Mouse (Mus musculus): Measurements from ENCODE around the gene Senp6. TPM values are rescaled to one million over a fixed set of nuclear protein-coding genes. Genes with fewer than 3 reads are reported as not detected.
"Not testable (repeated sequence)": the region's sequence is repeated elsewhere in the genome, so short reads cannot be mapped to it uniquely, and the experiment has no call there.

Gene Senp6
- 42.4 and 42.7 TPM in 2 replicates for polyA plus RNA-seq (2012; ENCODE audit: insufficient read depth, insufficient read length, missing spikeins)

DNA sequence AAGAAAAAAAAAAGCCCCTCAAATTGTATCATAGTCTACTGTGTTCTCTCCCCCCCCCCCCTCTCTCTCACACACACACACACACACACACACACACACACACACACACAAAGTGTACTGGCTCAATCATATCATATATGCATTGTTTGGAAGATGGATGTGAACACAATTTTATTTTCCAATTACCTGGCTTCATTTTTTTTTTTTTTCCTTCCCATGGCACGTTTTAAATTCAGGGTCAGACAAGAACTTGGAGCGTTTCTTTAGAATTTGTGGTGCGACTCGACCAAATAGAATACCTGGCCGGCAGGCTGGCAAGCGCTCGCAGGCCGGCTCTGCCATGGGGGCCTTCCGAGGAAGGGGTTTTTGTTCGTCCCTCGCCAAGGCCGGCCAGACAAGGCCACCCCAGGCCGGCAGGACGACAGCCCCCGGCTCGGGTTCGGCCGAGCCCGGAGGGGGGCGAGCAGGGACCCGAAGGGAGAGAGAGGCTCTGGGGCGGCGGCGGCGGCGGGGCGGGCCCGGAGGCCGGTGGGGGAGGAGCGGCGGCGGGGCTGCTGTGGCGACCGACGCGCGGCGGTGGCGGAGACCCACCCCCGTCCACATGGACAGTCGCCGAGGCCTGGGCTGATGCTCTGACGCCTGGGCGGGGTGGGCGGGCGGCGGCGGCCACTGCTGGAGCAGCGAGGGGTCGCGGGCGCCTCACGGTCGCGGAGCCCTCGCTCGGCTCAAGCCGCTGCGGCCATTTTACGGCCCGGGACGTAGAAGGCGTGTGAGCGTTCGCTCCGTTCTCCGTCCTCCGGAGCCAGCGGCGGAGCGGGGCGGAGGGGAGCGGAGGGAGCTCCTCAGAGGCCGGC, at the start of gene Senp6:
Gene Senp6, plus strand, starts transcription at position 537 of the 854 bp plus-strand sequence.
- Histone ChIP-seq H3K4me1 (ENCODE audit: control insufficient read depth, insufficient read depth, low read length) (peaks cover 15% of the 10 kb centered on the region), H3K4me3 (ENCODE audit: insufficient read depth, low read length) (peak within 1 kb of the TSS; percentile 96), H3K27ac (ENCODE audit: insufficient read depth, low read depth, low read length) (peak within 1 kb of the TSS; percentile 69)
- TF ChIP-seq CTCF (IDR thresholded peaks at IDR 0.05; ENCODE audit: low read depth, low read length) (no peak), POLR2A (IDR thresholded peaks at IDR 0.05; ENCODE audit: borderline replicate concordance, low read depth, low read length) (no peak)

DNA sequence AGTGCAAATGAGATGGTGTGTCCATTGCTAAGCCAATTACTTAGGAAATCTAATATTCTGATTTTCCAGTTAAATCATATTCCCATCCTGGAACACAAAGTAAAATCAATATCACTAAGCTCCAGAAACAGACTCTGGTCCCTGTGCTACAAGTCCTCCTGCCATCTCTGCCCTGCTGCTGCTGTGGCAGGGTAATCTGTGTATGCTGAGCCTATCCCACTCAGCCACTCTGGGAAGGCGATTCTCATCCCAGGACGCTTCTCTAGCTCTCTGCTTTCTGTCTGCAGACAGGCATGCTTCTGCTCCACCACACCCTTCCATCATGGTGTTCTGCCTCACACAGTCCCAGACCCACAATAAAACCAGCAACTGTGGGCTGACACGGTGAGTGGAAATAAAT, 46.3 kb upstream of the Senp6 start:
- Histone ChIP-seq H3K4me3 (ENCODE audit: insufficient read depth, low read length) (no peak overlapping the region), H3K27ac (ENCODE audit: insufficient read depth, low read depth, low read length) (no peak overlapping the region), H3K4me1 (ENCODE audit: control insufficient read depth, insufficient read depth, low read length) (no peaks in the 10 kb centered on the region)
- TF ChIP-seq POLR2A (IDR thresholded peaks at IDR 0.05; ENCODE audit: borderline replicate concordance, low read depth, low read length) (no peak), CTCF (IDR thresholded peaks at IDR 0.05; ENCODE audit: low read depth, low read length) (no peak)

DNA sequence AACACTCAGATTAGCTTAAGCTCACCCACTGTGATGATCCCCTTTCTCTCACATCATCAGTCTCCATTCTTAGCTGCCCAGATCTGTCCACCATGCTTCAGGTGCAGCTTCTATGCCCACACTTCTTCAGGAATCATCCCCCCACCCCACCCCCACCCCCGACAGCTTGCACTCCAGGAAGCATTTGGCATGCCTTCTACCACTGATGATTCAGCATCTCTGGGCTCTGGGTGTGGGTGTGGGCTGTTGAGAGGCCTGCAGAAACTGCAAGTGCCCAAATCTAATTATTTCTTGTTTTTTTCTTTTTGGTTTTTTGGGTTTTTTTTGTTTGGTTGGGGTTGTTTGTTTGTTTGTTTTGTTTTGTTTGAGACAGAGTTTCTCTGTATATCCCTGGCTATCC, 45.1 kb upstream of the Senp6 start:
- Histone ChIP-seq H3K4me1 (ENCODE audit: control insufficient read depth, insufficient read depth, low read length) (no peaks in the 10 kb centered on the region), H3K4me3 (ENCODE audit: insufficient read depth, low read length) (no peak overlapping the region), H3K27ac (ENCODE audit: insufficient read depth, low read depth, low read length) (no peak overlapping the region)
- TF ChIP-seq POLR2A (IDR thresholded peaks at IDR 0.05; ENCODE audit: borderline replicate concordance, low read depth, low read length): no peak
- no peak for TF ChIP-seq CTCF (IDR thresholded peaks at IDR 0.05; ENCODE audit: low read depth, low read length)

DNA sequence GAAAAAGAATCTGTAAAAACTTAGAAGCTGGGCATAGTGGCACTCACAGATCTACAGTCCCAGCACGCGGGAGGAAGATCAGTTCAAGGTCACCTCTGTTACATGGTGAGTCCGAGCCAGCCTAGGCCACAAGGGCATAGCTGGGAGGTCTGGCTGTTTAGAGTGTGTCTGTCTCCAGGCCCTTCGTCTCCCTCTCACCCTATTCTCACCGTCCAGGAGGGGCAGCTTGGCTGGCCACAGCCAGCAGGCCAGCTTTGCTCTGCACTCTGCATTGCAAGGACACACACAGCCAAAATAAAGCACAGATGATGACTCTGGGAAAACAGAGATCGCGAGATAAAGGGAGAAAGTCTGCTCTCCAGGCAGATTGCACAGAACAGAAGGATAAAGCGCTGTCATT, 43.9 kb upstream of the Senp6 start:
- Histone ChIP-seq H3K4me1 (ENCODE audit: control insufficient read depth, insufficient read depth, low read length) (no peaks in the 10 kb centered on the region), H3K4me3 (ENCODE audit: insufficient read depth, low read length) (no peak overlapping the region), H3K27ac (ENCODE audit: insufficient read depth, low read depth, low read length) (no peak overlapping the region)
- TF ChIP-seq CTCF (IDR thresholded peaks at IDR 0.05; ENCODE audit: low read depth, low read length) (no peak), POLR2A (IDR thresholded peaks at IDR 0.05; ENCODE audit: borderline replicate concordance, low read depth, low read length) (no peak)

DNA sequence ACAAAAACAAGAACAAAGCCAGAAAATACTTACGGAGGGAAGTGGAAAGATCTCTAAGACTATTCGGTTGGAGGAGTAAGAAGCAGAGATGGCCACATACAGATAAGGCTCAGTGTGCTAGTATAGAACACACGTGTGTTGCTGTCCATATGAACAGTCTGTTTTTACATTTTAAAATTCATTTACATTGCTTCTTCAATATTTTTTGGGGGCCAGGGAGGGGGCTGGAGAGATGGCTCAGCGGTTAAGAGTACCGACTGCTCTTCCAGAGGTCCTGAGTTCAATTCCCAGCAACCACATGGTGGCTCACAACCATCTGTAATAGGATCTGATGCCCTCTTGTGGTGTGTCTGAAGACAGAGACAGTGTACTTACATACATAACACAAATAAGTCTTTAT, 41.4 kb upstream of the Senp6 start:
- not testable (repeated sequence) for H3K27ac ChIP-seq (ENCODE audit: insufficient read depth, low read depth, low read length); H3K4me1 ChIP-seq (ENCODE audit: control insufficient read depth, insufficient read depth, low read length); H3K4me3 ChIP-seq (ENCODE audit: insufficient read depth, low read length)

DNA sequence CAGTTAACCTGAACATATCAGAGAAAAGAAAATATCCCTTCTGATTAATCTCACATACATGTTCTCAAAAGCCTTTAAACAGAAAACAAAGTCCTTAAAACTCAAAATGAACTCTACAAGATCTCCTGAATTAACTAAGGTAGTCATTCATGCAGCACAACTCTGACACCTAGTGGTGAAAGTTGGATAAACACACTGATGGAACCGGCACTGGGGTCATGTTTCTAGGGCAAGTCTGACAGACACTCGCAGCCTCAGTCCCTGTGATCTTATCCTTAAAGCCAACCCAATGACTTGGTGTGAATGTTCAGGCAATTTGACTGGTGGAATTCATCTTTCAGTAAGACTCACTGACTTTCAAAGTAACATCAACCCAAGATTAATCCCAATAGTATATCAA, 40.7 kb upstream of the Senp6 start:
- H3K27ac ChIP-seq (ENCODE audit: insufficient read depth, low read depth, low read length): no peak overlapping the region
- TF ChIP-seq POLR2A (IDR thresholded peaks at IDR 0.05; ENCODE audit: borderline replicate concordance, low read depth, low read length) (no peak), CTCF (IDR thresholded peaks at IDR 0.05; ENCODE audit: low read depth, low read length) (peak; percentile 11; the same call in 1 of the 2 replicates)
- H3K4me3 ChIP-seq (ENCODE audit: insufficient read depth, low read length): no peak overlapping the region
- no peaks in the 10 kb centered on the region for H3K4me1 ChIP-seq (ENCODE audit: control insufficient read depth, insufficient read depth, low read length)

DNA sequence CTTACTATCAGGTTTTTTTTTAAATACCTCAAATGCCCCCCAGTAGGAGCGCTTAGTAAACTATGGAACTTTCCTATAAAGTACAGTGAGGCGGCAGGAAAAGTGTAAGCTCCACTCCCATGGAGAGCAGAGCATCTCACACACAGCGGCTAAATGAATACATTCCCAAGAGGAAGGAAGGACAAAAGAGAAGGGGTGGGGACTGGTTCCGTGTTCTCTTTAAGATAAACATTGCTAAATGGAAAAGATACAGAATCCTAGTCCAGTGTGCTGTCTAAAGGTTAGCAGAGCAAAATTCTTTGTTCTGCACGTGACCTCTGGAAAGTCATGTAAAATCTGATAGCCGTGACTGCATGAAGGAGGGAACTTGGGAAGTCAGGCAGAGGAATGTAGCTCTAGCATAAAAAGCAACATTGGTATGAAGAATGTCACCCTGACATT, 40.1 kb upstream of the Senp6 start:
- H3K27ac ChIP-seq (ENCODE audit: insufficient read depth, low read depth, low read length): no peak overlapping the region
- H3K4me1 ChIP-seq (ENCODE audit: control insufficient read depth, insufficient read depth, low read length): no peaks in the 10 kb centered on the region
- H3K4me3 ChIP-seq (ENCODE audit: insufficient read depth, low read length): no peak overlapping the region
- no peak for TF ChIP-seq CTCF (IDR thresholded peaks at IDR 0.05; ENCODE audit: low read depth, low read length)
- TF ChIP-seq POLR2A (IDR thresholded peaks at IDR 0.05; ENCODE audit: borderline replicate concordance, low read depth, low read length): no peak

DNA sequence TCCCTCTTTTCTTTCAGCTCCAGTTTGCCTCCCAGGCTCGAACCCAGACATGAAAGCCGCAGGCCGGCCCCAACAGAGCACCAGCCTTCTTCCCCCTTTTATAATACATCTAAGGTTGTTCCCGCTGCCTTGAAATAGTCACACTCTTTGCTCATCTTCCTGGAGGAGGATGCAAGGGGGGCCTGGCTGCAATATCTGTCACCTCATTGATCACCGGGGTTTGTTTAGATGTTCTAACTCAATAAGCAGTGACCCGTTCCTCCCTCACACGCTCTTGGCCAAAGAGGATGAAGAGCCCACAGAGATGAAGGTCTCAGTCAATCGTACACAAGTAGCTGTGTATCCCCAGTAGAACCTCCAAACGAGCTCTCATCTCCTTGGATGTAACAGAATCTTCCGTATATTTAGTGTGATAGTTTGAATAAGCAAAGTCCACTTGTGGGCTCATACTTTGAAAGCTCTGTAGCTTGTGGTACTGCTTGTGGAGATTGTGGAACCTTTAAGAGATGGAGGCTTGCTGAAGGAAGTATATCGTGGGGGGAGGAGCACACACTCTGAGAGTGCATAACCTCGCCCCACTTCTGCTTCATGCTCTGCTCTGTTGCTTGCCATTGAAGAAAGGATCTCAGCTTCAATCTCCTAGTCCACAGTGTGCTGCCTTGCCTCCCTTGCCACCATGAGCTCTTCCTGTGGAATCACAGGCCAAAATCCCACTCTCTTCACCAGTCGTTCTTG, 29.3 kb upstream of the Senp6 start:
- TF ChIP-seq CTCF (IDR thresholded peaks at IDR 0.05; ENCODE audit: low read depth, low read length) (no peak), POLR2A (IDR thresholded peaks at IDR 0.05; ENCODE audit: borderline replicate concordance, low read depth, low read length) (no peak)
- H3K4me1 ChIP-seq (ENCODE audit: control insufficient read depth, insufficient read depth, low read length): no peaks in the 10 kb centered on the region
- H3K27ac ChIP-seq (ENCODE audit: insufficient read depth, low read depth, low read length): no peak overlapping the region
- H3K4me3 ChIP-seq (ENCODE audit: insufficient read depth, low read length): no peak overlapping the region

DNA sequence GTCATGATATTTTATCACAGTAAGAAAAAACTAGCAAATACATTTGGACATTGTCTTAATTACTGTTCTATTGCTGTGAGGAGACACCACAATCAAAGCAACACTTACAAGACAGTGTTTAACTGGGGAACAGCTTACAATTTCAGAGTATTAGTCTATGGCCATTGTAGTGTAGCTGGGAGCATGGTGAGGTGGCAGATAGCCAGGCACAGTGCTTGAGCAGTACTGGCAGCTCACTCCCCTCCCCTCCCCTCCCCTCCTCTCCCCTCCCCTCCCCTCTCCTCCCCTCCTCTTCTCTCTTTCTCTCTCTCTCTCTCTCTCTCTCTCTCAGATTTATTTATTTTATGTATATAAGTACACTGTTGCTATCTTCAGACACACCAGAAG, 28.7 kb upstream of the Senp6 start:
- TF ChIP-seq POLR2A (IDR thresholded peaks at IDR 0.05; ENCODE audit: borderline replicate concordance, low read depth, low read length) (no peak), CTCF (IDR thresholded peaks at IDR 0.05; ENCODE audit: low read depth, low read length) (no peak)
- H3K4me3 ChIP-seq (ENCODE audit: insufficient read depth, low read length): no peak overlapping the region

DNA sequence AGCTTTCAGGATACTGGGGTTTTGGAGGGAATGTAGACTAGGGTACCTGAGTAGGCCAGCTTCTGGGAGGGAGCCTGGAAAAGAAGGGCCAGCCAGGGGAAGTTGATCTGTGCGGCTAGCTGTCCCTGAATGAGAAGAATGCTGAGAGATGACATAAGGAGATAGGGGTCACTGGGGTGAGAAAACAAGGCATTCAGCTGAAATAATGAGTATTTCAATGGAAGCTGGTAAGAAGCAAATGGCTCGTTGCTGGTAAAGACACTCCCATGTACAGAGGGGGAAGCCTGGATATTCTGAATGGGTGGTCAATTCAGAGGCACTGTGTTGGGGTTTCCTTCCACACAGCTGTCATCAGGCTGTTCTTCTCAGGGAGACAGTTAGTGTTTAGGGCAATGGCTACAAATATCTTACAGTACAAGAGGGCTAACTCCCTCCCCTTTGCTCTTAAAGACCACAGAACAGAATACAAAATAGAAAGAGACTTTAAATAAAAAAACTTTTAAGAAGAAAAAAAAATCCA, 27.3 kb upstream of the Senp6 start:
- Histone ChIP-seq H3K27ac (ENCODE audit: insufficient read depth, low read depth, low read length) (no peak overlapping the region), H3K4me1 (ENCODE audit: control insufficient read depth, insufficient read depth, low read length) (no peaks in the 10 kb centered on the region), H3K4me3 (ENCODE audit: insufficient read depth, low read length) (no peak overlapping the region)
- TF ChIP-seq POLR2A (IDR thresholded peaks at IDR 0.05; ENCODE audit: borderline replicate concordance, low read depth, low read length) (no peak), CTCF (IDR thresholded peaks at IDR 0.05; ENCODE audit: low read depth, low read length) (no peak)

More for the DNA sequence above, 28.7 kb upstream of the Senp6 start:
- H3K4me1 ChIP-seq (ENCODE audit: control insufficient read depth, insufficient read depth, low read length): no peaks in the 10 kb centered on the region
- no peak overlapping the region for H3K27ac ChIP-seq (ENCODE audit: insufficient read depth, low read depth, low read length)

DNA sequence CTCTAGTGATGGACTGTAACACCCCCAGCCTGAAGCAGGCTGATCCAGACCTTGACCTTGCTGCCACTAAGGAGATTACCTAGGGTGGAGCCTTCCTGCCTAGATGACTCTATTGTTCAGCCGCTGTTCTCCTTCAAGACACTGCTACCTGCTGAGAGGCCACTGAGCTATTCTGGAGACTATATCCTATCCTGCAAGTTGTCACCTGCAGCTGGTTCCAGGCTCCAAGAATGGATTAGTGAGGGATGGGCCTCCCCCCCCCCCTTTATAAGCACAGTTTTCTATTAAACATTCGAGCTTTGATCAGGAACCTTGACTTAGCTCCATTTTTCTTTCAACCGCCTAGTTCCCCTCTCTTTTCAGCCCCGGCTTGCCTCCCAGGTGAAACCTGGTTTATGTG, 22.4 kb upstream of the Senp6 start:
- not testable (repeated sequence) for H3K4me1 ChIP-seq (ENCODE audit: control insufficient read depth, insufficient read depth, low read length); H3K27ac ChIP-seq (ENCODE audit: insufficient read depth, low read depth, low read length); H3K4me3 ChIP-seq (ENCODE audit: insufficient read depth, low read length)

DNA sequence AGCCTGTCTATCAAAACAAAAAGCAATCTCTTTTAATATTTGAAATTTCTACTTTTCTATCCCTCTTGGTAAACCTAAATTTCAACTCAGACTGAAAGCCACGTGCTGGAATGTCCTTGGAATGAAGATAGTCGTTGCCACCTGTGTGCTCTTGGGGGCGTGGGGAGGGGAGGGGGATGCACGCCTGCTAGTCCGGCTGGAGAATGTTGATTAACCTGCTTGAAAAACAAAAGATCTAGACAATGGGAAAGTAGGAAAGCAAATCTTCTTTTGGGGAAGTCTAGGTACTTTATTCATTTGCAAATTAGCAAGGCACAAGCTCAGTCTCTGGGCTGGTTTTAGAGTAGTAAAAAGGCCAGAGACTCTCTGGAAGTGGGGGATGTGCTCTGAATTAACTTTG, 17.4 kb upstream of the Senp6 start:
- H3K27ac ChIP-seq (ENCODE audit: insufficient read depth, low read depth, low read length); H3K4me3 ChIP-seq (ENCODE audit: insufficient read depth, low read length); H3K4me1 ChIP-seq (ENCODE audit: control insufficient read depth, insufficient read depth, low read length): not testable (repeated sequence)
